Mouse (Mus musculus) spleen, adult 2 months (tissue): ENCODE measurements around the gene 5730596B20Rik.

Experiments
- CTCF ChIP-seq: fragments of 200-500 bp; IDR thresholded peaks from 2 replicates; pipeline ENCODE4 v1.5.1; 2011; ENCODE audit warnings: mild to moderate bottlenecking, inconsistent platforms; ENCODE audit not compliant: insufficient read depth, insufficient read length, insufficient replicate concordance; ENCODE audit errors: extremely low read depth
- POLR2A ChIP-seq: fragments of 200-500 bp; IDR thresholded peaks from 2 replicates; pipeline ENCODE4 v1.6.1; 2011; ENCODE audit warnings: low read depth, low read length, inconsistent platforms

DNA sequence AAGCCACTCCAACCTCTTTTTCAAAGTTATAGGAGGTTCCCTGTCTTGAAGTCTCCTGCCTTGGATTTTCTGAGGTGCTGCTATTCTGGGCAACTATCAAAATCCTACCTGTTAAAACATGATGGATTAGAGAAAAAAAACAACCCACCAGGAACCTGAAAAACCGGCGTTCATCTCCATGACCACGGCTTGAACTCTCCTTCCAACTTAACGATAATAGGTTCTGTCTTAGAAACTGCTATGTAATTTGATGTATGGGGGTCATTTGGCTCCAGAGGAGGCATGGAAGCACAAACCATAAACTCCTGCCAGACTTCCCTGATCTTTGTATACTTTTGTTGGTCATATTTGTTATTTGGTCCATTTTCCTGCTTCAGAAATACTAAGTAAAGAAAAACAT lies 3.6 kb upstream of the 5730596B20Rik start:
- TF ChIP-seq CTCF: no peak
- TF ChIP-seq POLR2A: no peak
